Mouse (Mus musculus): ENCODE data around the gene Gnao1. TPM values are rescaled to one million over a fixed set of nuclear protein-coding genes. Genes with fewer than 3 reads are reported as not detected.
A peak's percentile ranks its signal among the peaks of the same experiment; 100 is the strongest.

The Gnao1 gene
- total RNA-seq, 1 experiment, result 1.1 TPM

GRCm38 (mm10) chr8:94010101-94010705 is 200.4 kb downstream of the Gnao1 start:
- Histone ChIP-seq H3K27ac (ENCODE audit: insufficient read depth, low read depth, low read length, poor library complexity, severe bottlenecking) (no peak overlapping the region), H3K9me3 (ENCODE audit: control insufficient read depth, insufficient read depth, low read depth, low read length) (no peaks in the 10 kb centered on the region), H3K9ac (ENCODE audit: insufficient read depth, low read depth, low read length, poor library complexity, severe bottlenecking) (no peak overlapping the region), H3K36me3 (ENCODE audit: control insufficient read depth, insufficient read depth, low read length, poor library complexity, severe bottlenecking) (peaks cover 5% of the 10 kb centered on the region; the same call in 1 of the 2 replicates), H3K4me3 (ENCODE audit: insufficient read depth in 1 of 2, low read depth in 1 of 2, low read length in 2 of 2, poor library complexity in 1 of 2, severe bottlenecking in 1 of 2) (no peak overlapping the region), H3K4me1 (ENCODE audit: control insufficient read depth in 2 of 2, insufficient read depth in 2 of 2, low read length in 2 of 2, poor library complexity in 1 of 2) (peaks cover 4 to 13% of the 10 kb centered on the region in 2 experiments; a peak in 3 of 4 replicates)
- DNase-seq (ENCODE audit: low read depth, low spot score), result no peak
- in situ Hi-C loops (cut with MboI; ENCODE audit: low sequenced_read_pairs in 2 of 2, unreplicated experiment in 2 of 2), result no loop called here
- TF ChIP-seq MAFK (IDR thresholded peaks at IDR 0.05; ENCODE audit: insufficient read depth, low read depth, low read length) (no peak), HCFC1 (IDR thresholded peaks at IDR 0.05; ENCODE audit: borderline replicate concordance, insufficient read depth, low read length) (no peak), CHD2 (IDR thresholded peaks at IDR 0.05; ENCODE audit: low read depth, low read length) (no peak), ZNF384 (IDR thresholded peaks at IDR 0.05; ENCODE audit: low read depth, low read length) (no peak), ZC3H11A (IDR thresholded peaks at IDR 0.05; ENCODE audit: borderline replicate concordance, low read depth, low read length) (no peak)

DNA sequence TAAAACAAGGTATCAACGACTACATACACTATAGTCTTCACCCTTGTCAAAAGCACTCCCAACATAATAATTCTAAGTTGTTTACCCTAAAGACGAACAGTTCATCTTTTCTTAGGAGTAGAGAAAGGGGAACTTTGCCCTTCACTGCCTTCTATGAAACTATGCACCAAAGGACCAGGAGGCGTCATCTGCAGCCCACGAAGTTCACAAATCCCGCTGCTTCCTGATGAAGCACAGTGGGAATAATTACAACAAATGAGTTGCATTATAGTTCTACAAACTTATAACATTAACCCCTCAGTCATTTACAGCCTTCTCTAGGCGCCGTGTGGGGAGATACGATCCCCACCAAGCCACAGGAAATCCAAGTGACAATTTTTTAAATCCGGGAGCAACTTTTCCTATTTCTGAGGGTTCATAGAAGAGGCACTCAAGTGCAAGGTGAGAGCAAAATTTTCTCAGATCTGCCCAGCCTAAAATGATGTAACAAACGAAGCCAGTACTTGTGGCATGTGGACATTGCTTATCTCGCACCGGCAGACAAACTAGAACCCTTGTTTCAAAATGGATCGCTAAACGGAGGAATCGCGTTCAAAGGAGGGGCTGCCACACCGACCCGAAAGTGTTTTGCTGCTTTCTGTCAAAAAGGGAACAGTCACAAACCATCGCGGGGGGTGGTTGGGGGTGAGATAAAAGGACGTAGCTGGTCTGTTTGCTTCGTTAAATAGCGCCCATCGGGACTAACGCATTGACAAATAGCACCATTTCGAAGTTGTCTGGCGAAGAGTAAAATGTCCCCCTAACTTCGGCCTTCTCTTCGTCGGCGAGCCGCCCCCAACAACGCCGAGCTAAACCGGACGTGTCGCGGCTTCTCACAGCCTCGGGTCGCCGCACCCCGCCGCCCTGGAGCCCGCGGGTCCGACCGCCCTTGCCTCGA is 201.6 kb downstream of the Gnao1 start:
- DNase-seq (ENCODE audit: low read depth, low spot score), result no peak
- peaks cover 5% of the 10 kb centered on the region; the same call in 1 of the 2 replicates for H3K36me3 ChIP-seq (ENCODE audit: control insufficient read depth, insufficient read depth, low read length, poor library complexity, severe bottlenecking)
- TF ChIP-seq CHD2 (IDR thresholded peaks at IDR 0.05; ENCODE audit: low read depth, low read length), result no peak
- TF ChIP-seq ZC3H11A (IDR thresholded peaks at IDR 0.05; ENCODE audit: borderline replicate concordance, low read depth, low read length), result no peak
- 0 out of 2 replicates have a peak, but pooled peaks have one; percentile 15 for TF ChIP-seq HCFC1 (IDR thresholded peaks at IDR 0.05; ENCODE audit: borderline replicate concordance, insufficient read depth, low read length)
- peak overlapping the region; percentile 83 to 88 for H3K4me3 ChIP-seq (ENCODE audit: insufficient read depth in 1 of 2, low read depth in 1 of 2, low read length in 2 of 2, poor library complexity in 1 of 2, severe bottlenecking in 1 of 2)
- H3K9me3 ChIP-seq (ENCODE audit: control insufficient read depth, insufficient read depth, low read depth, low read length), result no peaks in the 10 kb centered on the region
- H3K4me1 ChIP-seq (ENCODE audit: control insufficient read depth in 2 of 2, insufficient read depth in 2 of 2, low read length in 2 of 2, poor library complexity in 1 of 2), result peaks cover 4 to 13% of the 10 kb centered on the region in 2 experiments; a peak in 3 of 4 replicates
- no peak overlapping the region for H3K27ac ChIP-seq (ENCODE audit: insufficient read depth, low read depth, low read length, poor library complexity, severe bottlenecking)
- peak overlapping the region; percentile 88 for H3K9ac ChIP-seq (ENCODE audit: insufficient read depth, low read depth, low read length, poor library complexity, severe bottlenecking)
- in situ Hi-C loops (cut with MboI; ENCODE audit: low sequenced_read_pairs in 2 of 2, unreplicated experiment in 2 of 2), result no loop called here

DNA sequence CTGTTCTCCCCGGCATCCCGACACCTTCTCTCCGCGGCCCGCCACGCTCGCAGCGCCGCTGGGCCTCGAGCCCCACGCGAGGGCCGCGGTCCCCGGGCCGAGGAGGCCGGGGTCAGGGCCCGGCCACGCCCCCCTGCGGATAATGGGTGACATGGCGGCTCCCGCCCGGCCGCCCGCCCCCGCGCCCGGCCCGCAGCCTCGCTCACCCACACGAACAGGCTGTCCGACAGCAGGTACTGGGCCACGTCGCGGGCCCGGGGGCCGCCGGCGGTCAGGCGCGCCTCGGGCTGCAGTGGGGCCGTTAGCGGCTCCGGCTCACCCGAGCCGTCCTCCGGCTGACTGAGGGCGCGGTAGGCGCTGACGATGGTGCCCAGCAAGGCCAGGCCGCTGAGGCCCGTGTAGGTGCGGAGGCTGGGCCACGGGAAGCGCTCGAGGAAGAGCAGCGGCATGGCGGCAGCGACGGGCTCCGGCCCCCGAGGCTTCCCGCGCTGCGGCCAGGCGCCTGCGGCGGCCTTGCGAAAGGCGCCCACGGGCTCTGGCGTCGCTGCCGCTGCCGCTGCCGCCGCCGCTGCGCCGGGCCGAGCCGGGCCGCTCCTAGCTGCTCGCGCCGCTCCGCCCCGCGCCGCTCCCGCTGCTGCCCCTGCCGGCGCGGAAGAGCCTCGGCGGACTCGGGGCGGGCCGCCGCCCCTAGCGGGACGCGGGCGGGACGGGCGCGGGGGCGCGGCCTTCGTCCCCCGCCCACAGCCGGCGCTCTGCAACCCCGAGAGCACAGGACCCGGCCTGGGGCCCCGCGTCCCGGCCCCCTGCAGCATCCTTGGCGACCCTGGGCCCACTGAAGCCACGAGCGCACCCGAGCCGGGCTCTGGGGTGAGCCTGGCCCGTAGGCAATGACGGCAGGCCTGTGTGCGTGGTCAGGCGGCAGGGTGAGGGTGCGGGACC is 202.5 kb downstream of the Gnao1 start, which contains the start of gene Amfr:
Gene Amfr, minus strand, starts transcription at position 830 of the 939 bp plus-strand sequence.
- Histone ChIP-seq H3K36me3 (ENCODE audit: control insufficient read depth, insufficient read depth, low read length, poor library complexity, severe bottlenecking) (peaks cover 5% of the 10 kb centered on the region; the same call in 1 of the 2 replicates), H3K4me3 (ENCODE audit: insufficient read depth in 1 of 2, low read depth in 1 of 2, low read length in 2 of 2, poor library complexity in 1 of 2, severe bottlenecking in 1 of 2) (peak within 1 kb of the TSS; percentile 83 to 88), H3K9me3 (ENCODE audit: control insufficient read depth, insufficient read depth, low read depth, low read length) (no peaks in the 10 kb centered on the region), H3K27ac (ENCODE audit: insufficient read depth, low read depth, low read length, poor library complexity, severe bottlenecking) (no peak within 1 kb of the TSS), H3K9ac (ENCODE audit: insufficient read depth, low read depth, low read length, poor library complexity, severe bottlenecking) (peak within 1 kb of the TSS; percentile 88), H3K4me1 (ENCODE audit: control insufficient read depth in 2 of 2, insufficient read depth in 2 of 2, low read length in 2 of 2, poor library complexity in 1 of 2) (peaks cover 4 to 13% of the 10 kb centered on the region in 2 experiments; a peak in 3 of 4 replicates)
- TF ChIP-seq HCFC1 (IDR thresholded peaks at IDR 0.05; ENCODE audit: borderline replicate concordance, insufficient read depth, low read length), result 0 out of 2 replicates have a peak, but pooled peaks have one; percentile 16
- TF ChIP-seq ZNF384 (IDR thresholded peaks at IDR 0.05; ENCODE audit: low read depth, low read length), result no peak
- in situ Hi-C loops (cut with MboI; ENCODE audit: low sequenced_read_pairs in 2 of 2, unreplicated experiment in 2 of 2), result no loop called here
- no peak for DNase-seq (ENCODE audit: low read depth, low spot score)

DNA sequence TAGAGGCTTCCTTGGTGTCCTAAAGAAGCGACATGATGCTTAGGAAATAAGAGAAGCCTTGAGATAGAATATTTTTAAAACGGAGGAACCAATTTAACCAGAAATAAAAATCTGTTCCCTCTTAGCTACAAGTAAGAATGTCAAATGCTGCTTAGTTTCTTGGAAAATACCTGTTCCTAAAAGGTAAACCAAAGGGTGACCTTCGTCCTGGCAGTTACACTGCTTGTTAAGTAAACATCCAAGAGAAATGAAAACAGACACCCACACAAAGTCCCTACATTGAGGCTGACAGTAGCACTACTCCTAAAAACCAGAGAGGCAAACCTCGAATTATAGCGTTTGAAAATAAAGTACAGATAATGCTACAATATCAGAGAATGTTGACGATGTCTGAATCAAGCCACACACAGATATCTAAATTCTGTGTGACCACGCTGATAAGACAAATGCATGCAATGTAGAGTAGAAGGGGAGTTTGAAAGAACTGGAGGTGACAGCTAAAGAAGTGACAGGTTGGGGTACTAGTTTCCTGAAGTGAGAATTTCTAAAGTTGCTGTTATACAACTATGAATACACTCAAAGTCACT is 203.4 kb downstream of the Gnao1 start:
- TF ChIP-seq CHD2 (IDR thresholded peaks at IDR 0.05; ENCODE audit: low read depth, low read length) (no peak), HCFC1 (IDR thresholded peaks at IDR 0.05; ENCODE audit: borderline replicate concordance, insufficient read depth, low read length) (no peak), ZNF384 (IDR thresholded peaks at IDR 0.05; ENCODE audit: low read depth, low read length) (no peak), ZC3H11A (IDR thresholded peaks at IDR 0.05; ENCODE audit: borderline replicate concordance, low read depth, low read length) (no peak), MAFK (IDR thresholded peaks at IDR 0.05; ENCODE audit: insufficient read depth, low read depth, low read length) (no peak)
- Histone ChIP-seq H3K9me3 (ENCODE audit: control insufficient read depth, insufficient read depth, low read depth, low read length) (no peaks in the 10 kb centered on the region), H3K27ac (ENCODE audit: insufficient read depth, low read depth, low read length, poor library complexity, severe bottlenecking) (no peak overlapping the region), H3K4me1 (ENCODE audit: control insufficient read depth in 2 of 2, insufficient read depth in 2 of 2, low read length in 2 of 2, poor library complexity in 1 of 2) (peaks cover 4 to 13% of the 10 kb centered on the region in 2 experiments; a peak in 3 of 4 replicates), H3K36me3 (ENCODE audit: control insufficient read depth, insufficient read depth, low read length, poor library complexity, severe bottlenecking) (peaks cover 5% of the 10 kb centered on the region; the same call in 1 of the 2 replicates), H3K4me3 (ENCODE audit: insufficient read depth in 1 of 2, low read depth in 1 of 2, low read length in 2 of 2, poor library complexity in 1 of 2, severe bottlenecking in 1 of 2) (peak overlapping the region; percentile 78 to 83), H3K9ac (ENCODE audit: insufficient read depth, low read depth, low read length, poor library complexity, severe bottlenecking) (peak overlapping the region; percentile 88)
- in situ Hi-C loops (cut with MboI; ENCODE audit: low sequenced_read_pairs in 2 of 2, unreplicated experiment in 2 of 2), result no loop called here
- DNase-seq (ENCODE audit: low read depth, low spot score), result no peak

Other genes with a start within 250 kb of the Gnao1 start
- gene Amfr, start 202.9 kb downstream of the Gnao1 start, total RNA-seq (2012; rRNA removed), result 67.1 and 73.6 TPM in 2 replicates
- 139 and 152 TPM in 2 replicates for gene Nudt21, start 227.1 kb downstream of the Gnao1 start, total RNA-seq (2012; rRNA removed)
- gene Ogfod1, start 227.2 kb downstream of the Gnao1 start, total RNA-seq (2012; rRNA removed), result 17.0 and 19.1 TPM in 2 replicates

Measured in ES-E14 (cell line).